Mouse (Mus musculus) cerebellum, adult 9-11 months (tissue): ENCODE measurements around the gene Car10.

Experiments used
- DNase-seq: peaks from one replicate; pipeline ENCODE4 v3.0.0; 2022

Car10 gene

GRCm38 (mm10) chr11:93594033-93594432 lies 496.2 kb downstream of the Car10 start:
- no peak for DNase-seq

GRCm38 (mm10) chr11:93598175-93598574 lies 500.3 kb downstream of the Car10 start:
- no peak for DNase-seq

GRCm38 (mm10) chr11:93599755-93600154 lies 501.9 kb downstream of the Car10 start:
- no peak for DNase-seq

- no peak for DNase-seq
Observed at GRCm38 (mm10) chr11:93603575-93603974, 505.7 kb downstream of the Car10 start.

GRCm38 (mm10) chr11:93607111-93607510 lies 509.3 kb downstream of the Car10 start:
- DNase-seq = peak; percentile 76

- DNase-seq = no peak
Observed at GRCm38 (mm10) chr11:93608716-93609115, 510.9 kb downstream of the Car10 start.

GRCm38 (mm10) chr11:93612071-93612470 lies 514.2 kb downstream of the Car10 start:
- peak; percentile 76 for DNase-seq

- DNase-seq = peak; percentile 91
Observed at GRCm38 (mm10) chr11:93614851-93615250, 517.0 kb downstream of the Car10 start.

- peak; percentile 47 for DNase-seq
Observed at GRCm38 (mm10) chr11:93623605-93624004, 525.8 kb downstream of the Car10 start.

- DNase-seq = peak; percentile 52
Observed at GRCm38 (mm10) chr11:93639410-93639809, 541.6 kb downstream of the Car10 start.

GRCm38 (mm10) chr11:93640954-93641353 lies 543.1 kb downstream of the Car10 start:
- DNase-seq = peak; percentile 52

GRCm38 (mm10) chr11:93642331-93642730 lies 544.5 kb downstream of the Car10 start:
- peak; percentile 49 for DNase-seq

- peak; percentile 83 for DNase-seq
Observed at GRCm38 (mm10) chr11:93643006-93643405, 545.2 kb downstream of the Car10 start.

- peak; percentile 81 for DNase-seq
Observed at GRCm38 (mm10) chr11:93643436-93643835, 545.6 kb downstream of the Car10 start.

GRCm38 (mm10) chr11:93646216-93646615 lies 548.4 kb downstream of the Car10 start:
- no peak for DNase-seq
